Mouse (Mus musculus): ENCODE measurements around the gene Slc36a3. TPM values are rescaled to one million over a fixed set of nuclear protein-coding genes. Genes with fewer than 3 reads are reported as not detected.

Slc36a3 gene
- polyA plus RNA-seq, 1 experiment = not detected

DNA sequence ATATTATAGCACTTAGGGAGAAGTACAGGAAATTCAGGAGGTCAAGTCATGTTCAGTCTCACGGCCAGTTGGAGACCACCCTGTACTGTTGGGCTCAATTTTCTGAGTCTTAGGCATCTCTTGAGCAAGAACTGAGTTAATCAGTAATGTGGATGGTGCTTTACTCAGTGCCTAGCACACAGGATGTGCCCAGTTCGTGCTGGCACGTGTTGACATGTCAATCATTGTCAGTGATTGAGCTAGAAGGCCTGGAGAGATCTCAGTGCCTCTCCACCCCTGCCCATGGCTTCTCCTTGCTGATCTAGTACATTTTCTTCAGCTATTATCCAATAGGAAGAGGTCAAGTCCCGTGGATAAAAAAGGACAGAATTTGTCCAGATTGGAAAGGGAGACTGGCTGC is 46.1 kb downstream of the Slc36a3 start:
- TF ChIP-seq REST (IDR thresholded peaks at IDR 0.05; ENCODE audit: insufficient read depth, insufficient read length) (no peak), USF1 (IDR thresholded peaks at IDR 0.05; ENCODE audit: low read depth) (no peak), CEBPB (IDR thresholded peaks at IDR 0.05; ENCODE audit: insufficient read depth, poor library complexity, severe bottlenecking) (no peak), MYOG (IDR thresholded peaks at IDR 0.05; ENCODE audit: control insufficient read depth in 1 of 3, insufficient read depth in 1 of 3, insufficient read length in 2 of 3, low read depth in 2 of 3) (no peak), TCF3 (IDR thresholded peaks at IDR 0.05; ENCODE audit: insufficient read length, low read depth) (no peak), POLR2A (IDR thresholded peaks at IDR 0.05; ENCODE audit: insufficient read length, low read depth) (no peak), MYOD1 (IDR thresholded peaks at IDR 0.05; ENCODE audit: control insufficient read depth in 1 of 3, insufficient read length in 2 of 3, low read depth in 2 of 3) (no peak), E2F4 (IDR thresholded peaks at IDR 0.05; ENCODE audit: insufficient read depth) (no peak), MAX (IDR thresholded peaks at IDR 0.05; ENCODE audit: low read depth) (no peak), POLR2AphosphoS2 (IDR thresholded peaks at IDR 0.05; ENCODE audit: insufficient read length, low read depth) (no peak), SRF (IDR thresholded peaks at IDR 0.05; ENCODE audit: control insufficient read depth, insufficient read length, low read depth) (no peak), TCF12 (IDR thresholded peaks at IDR 0.05; ENCODE audit: insufficient read depth, poor library complexity, severe bottlenecking) (no peak)
- Histone ChIP-seq H3K36me3 (ENCODE audit: control insufficient read depth, insufficient read depth) (no peaks in the 10 kb centered on the region), H3K27me3 (ENCODE audit: control insufficient read depth, insufficient read depth, insufficient read length) (no peaks in the 10 kb centered on the region), H3K4me3 (no peak overlapping the region), H3K4me2 (ENCODE audit: low read depth) (no peak overlapping the region), H3K79me2 (ENCODE audit: control insufficient read depth, insufficient read depth) (no peaks in the 10 kb centered on the region), H3ac (ENCODE audit: control insufficient read depth, insufficient read length) (no peak overlapping the region)

DNA sequence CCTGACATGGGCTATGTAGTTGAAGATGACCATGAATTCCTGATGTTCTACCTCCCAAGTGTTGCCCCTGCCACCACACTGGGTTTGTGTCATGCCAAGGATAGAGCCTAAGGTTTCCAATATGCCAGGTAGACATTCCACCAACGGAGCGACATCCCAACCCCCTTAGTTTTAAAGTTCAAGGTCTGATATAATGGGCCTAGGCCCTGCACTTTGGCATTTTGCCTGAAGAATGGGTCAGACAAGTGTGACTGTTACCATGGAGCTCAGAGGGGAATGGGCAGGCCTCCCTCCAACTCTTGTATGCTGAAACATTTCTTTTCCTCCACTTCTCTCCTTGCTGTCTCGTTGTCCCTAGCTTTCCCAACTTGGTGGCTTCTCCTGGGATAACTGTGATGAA is 48.3 kb downstream of the Slc36a3 start:
- no peaks in the 10 kb centered on the region for H3K79me2 ChIP-seq (ENCODE audit: control insufficient read depth, insufficient read depth)
- H3K4me3 ChIP-seq = no peak overlapping the region
- no peak overlapping the region for H3K4me2 ChIP-seq (ENCODE audit: low read depth)
- H3ac ChIP-seq (ENCODE audit: control insufficient read depth, insufficient read length) = no peak overlapping the region
- H3K36me3 ChIP-seq (ENCODE audit: control insufficient read depth, insufficient read depth) = no peaks in the 10 kb centered on the region
- no peaks in the 10 kb centered on the region for H3K27me3 ChIP-seq (ENCODE audit: control insufficient read depth, insufficient read depth, insufficient read length)
- TF ChIP-seq MYOG (IDR thresholded peaks at IDR 0.05; ENCODE audit: control insufficient read depth in 1 of 3, insufficient read depth in 1 of 3, insufficient read length in 2 of 3, low read depth in 2 of 3) (no peak), TCF3 (IDR thresholded peaks at IDR 0.05; ENCODE audit: insufficient read length, low read depth) (no peak), E2F4 (IDR thresholded peaks at IDR 0.05; ENCODE audit: insufficient read depth) (no peak), CEBPB (IDR thresholded peaks at IDR 0.05; ENCODE audit: insufficient read depth, poor library complexity, severe bottlenecking) (no peak), POLR2A (IDR thresholded peaks at IDR 0.05; ENCODE audit: insufficient read length, low read depth) (no peak), USF1 (IDR thresholded peaks at IDR 0.05; ENCODE audit: low read depth) (no peak), REST (IDR thresholded peaks at IDR 0.05; ENCODE audit: insufficient read depth, insufficient read length) (no peak), MAX (IDR thresholded peaks at IDR 0.05; ENCODE audit: low read depth) (no peak), SRF (IDR thresholded peaks at IDR 0.05; ENCODE audit: control insufficient read depth, insufficient read length, low read depth) (no peak), TCF12 (IDR thresholded peaks at IDR 0.05; ENCODE audit: insufficient read depth, poor library complexity, severe bottlenecking) (no peak), POLR2AphosphoS2 (IDR thresholded peaks at IDR 0.05; ENCODE audit: insufficient read length, low read depth) (no peak), MYOD1 (IDR thresholded peaks at IDR 0.05; ENCODE audit: control insufficient read depth in 1 of 3, insufficient read length in 2 of 3, low read depth in 2 of 3) (no peak)

DNA sequence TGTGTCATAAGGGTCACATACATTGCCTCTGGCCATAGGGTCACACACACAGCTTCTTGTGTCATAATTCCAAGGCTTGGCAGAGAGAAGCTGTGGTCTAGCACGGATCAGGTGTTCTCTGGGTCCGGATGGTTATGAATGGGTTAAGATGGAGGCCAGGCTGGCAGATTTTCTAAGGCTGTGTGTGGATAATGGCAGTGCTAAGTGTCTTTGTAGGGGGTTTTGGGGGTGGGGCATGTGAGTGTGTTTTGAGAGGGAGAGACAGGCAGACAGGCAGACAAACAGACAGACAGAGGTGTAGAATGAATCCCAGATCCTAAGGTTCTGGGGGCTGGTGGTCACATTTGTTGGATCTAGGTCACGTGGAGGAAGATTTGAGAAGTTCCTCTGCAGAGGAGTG is 49.5 kb downstream of the Slc36a3 start:
- H3ac ChIP-seq (ENCODE audit: control insufficient read depth, insufficient read length) = no peak overlapping the region
- TF ChIP-seq USF1 (IDR thresholded peaks at IDR 0.05; ENCODE audit: low read depth) (no peak), CEBPB (IDR thresholded peaks at IDR 0.05; ENCODE audit: insufficient read depth, poor library complexity, severe bottlenecking) (no peak), POLR2AphosphoS2 (IDR thresholded peaks at IDR 0.05; ENCODE audit: insufficient read length, low read depth) (no peak)
- no peaks in the 10 kb centered on the region for H3K79me2 ChIP-seq (ENCODE audit: control insufficient read depth, insufficient read depth)
- no peak overlapping the region for H3K4me3 ChIP-seq
- H3K36me3 ChIP-seq (ENCODE audit: control insufficient read depth, insufficient read depth) = no peaks in the 10 kb centered on the region
- no peaks in the 10 kb centered on the region for H3K27me3 ChIP-seq (ENCODE audit: control insufficient read depth, insufficient read depth, insufficient read length)
- H3K4me2 ChIP-seq (ENCODE audit: low read depth) = no peak overlapping the region

DNA sequence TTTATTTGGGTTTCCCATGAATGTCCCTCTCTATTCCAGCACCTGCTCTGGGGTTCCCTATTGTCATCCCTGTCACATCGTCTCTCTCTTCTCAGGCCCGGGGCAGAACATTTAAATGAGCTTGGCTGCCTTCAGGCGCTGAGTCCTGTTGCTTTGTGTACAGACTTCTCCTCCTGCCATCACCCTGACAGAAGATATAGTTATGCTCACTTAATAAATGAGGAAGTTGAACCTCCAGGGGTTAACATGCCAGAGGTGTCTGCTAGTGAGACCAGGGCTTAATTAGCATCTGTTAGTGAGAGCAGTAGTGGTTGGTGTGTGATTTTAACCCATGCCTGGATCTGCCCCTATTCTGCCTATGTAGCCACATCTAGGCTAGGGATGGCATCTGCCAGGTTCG is 51.6 kb downstream of the Slc36a3 start:
- H3K79me2 ChIP-seq (ENCODE audit: control insufficient read depth, insufficient read depth) = no peaks in the 10 kb centered on the region
- no peaks in the 10 kb centered on the region for H3K36me3 ChIP-seq (ENCODE audit: control insufficient read depth, insufficient read depth)
- no peak overlapping the region for H3ac ChIP-seq (ENCODE audit: control insufficient read depth, insufficient read length)
- no peak overlapping the region for H3K4me3 ChIP-seq
- no peaks in the 10 kb centered on the region for H3K27me3 ChIP-seq (ENCODE audit: control insufficient read depth, insufficient read depth, insufficient read length)
- TF ChIP-seq MYOG (IDR thresholded peaks at IDR 0.05; ENCODE audit: control insufficient read depth in 1 of 3, insufficient read depth in 1 of 3, insufficient read length in 2 of 3, low read depth in 2 of 3) (no peak), E2F4 (IDR thresholded peaks at IDR 0.05; ENCODE audit: insufficient read depth) (no peak), MYOD1 (IDR thresholded peaks at IDR 0.05; ENCODE audit: control insufficient read depth in 1 of 3, insufficient read length in 2 of 3, low read depth in 2 of 3) (no peak), POLR2AphosphoS2 (IDR thresholded peaks at IDR 0.05; ENCODE audit: insufficient read length, low read depth) (no peak), MAX (IDR thresholded peaks at IDR 0.05; ENCODE audit: low read depth) (no peak), TCF12 (IDR thresholded peaks at IDR 0.05; ENCODE audit: insufficient read depth, poor library complexity, severe bottlenecking) (no peak)
- H3K4me2 ChIP-seq (ENCODE audit: low read depth) = no peak overlapping the region

DNA sequence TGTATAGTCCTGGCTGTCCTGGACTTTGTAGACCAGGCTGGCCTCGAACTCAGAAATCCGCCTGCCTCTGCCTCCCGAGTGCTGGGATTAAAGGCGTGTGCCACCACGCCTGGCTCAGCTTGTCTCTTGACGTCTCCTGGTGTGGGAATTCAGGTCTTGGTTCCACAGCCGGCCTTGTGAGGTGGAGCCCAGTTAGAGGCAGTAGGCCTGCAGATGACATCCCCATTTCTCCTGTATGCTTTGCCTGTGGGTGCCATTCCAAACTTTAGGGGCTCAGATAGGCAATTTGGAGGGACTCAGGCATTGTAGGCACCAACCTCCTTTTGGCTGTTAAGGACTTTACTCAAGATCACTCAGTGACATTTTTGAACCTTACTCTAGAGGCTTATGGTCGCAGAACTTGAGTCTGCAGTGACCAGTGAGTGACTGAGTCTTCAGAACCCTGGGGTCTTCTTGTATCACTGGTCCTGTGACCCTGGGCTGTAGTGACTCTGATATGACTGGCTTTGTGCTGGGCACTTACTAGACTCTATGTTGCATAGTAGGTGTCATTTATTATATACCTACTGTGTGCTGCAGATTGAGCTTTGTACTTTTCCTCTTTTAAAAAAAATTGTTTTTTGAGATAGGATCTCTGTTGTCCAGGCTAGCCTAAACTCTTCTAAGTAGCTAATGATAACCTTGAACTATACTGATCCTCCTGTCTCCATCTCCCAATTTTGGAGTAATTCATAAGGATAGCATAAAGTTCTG is 52.3 kb downstream of the Slc36a3 start:
- Histone ChIP-seq H3K79me2 (ENCODE audit: control insufficient read depth, insufficient read depth) (no peaks in the 10 kb centered on the region), H3K27me3 (ENCODE audit: control insufficient read depth, insufficient read depth, insufficient read length) (no peaks in the 10 kb centered on the region), H3ac (ENCODE audit: control insufficient read depth, insufficient read length) (no peak overlapping the region), H3K36me3 (ENCODE audit: control insufficient read depth, insufficient read depth) (no peaks in the 10 kb centered on the region), H3K4me3 (peak overlapping the region; percentile 22), H3K4me2 (ENCODE audit: low read depth) (no peak overlapping the region)
- TF ChIP-seq TCF12 (IDR thresholded peaks at IDR 0.05; ENCODE audit: insufficient read depth, poor library complexity, severe bottlenecking) (no peak), USF1 (IDR thresholded peaks at IDR 0.05; ENCODE audit: low read depth) (no peak), MYOG (IDR thresholded peaks at IDR 0.05; ENCODE audit: control insufficient read depth in 1 of 3, insufficient read depth in 1 of 3, insufficient read length in 2 of 3, low read depth in 2 of 3) (no peak), REST (IDR thresholded peaks at IDR 0.05; ENCODE audit: insufficient read depth, insufficient read length) (no peak), E2F4 (IDR thresholded peaks at IDR 0.05; ENCODE audit: insufficient read depth) (no peak), POLR2AphosphoS2 (IDR thresholded peaks at IDR 0.05; ENCODE audit: insufficient read length, low read depth) (no peak), MAX (IDR thresholded peaks at IDR 0.05; ENCODE audit: low read depth) (no peak)
